Mouse (Mus musculus): ENCODE data around the gene Slc25a25.

DNA sequence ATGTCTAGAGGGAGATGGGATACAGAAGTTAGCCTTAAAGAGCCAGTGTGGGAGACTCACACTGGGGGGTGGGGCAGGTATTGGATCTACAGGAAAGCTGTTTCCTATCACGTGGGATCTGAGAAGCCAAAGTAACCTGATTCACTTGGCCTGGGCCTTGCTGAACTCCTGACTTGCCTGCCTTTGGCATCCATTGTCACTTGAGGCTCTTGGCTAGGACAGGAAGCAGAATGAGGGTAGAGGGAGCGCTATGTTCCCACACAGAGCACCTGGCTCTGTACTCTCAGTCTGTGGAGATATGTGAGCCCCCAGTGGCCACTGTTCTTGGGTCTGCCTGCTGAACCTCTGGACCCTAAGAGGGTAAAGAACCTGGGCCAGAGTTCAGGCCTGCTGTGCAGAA is 34.7 kb downstream of the Slc25a25 start:
- TF ChIP-seq CTCF (IDR thresholded peaks at IDR 0.05; ENCODE audit: insufficient read depth, low read length) (no peak), POLR2A (IDR thresholded peaks at IDR 0.05; ENCODE audit: borderline replicate concordance, extremely low read depth, low read depth, low read length) (no peak)

All from lung, adult 2 months (tissue).